ENCODE assay signal across 45 mouse cellular contexts in genomic region chr7:6388971-6389370, GRCm38 (mm10). TPM values are rescaled to one million over a fixed set of nuclear protein-coding genes. Genes with fewer than 3 reads are reported as not detected.
"Had no signal": no experiment of that assay in that cellular context is flagged by ENCODE, and none has a peak within 500 bp of the region (broad histone marks: within the 10 kb centered on the region; RNA-seq: fewer than 3 reads in every experiment).

No protein-coding gene starts in this region.

- H3K4me1 ChIP-seq: heart, embryonic 10.5 days; intestine, embryonic 15.5 days had no signal

- H3K27me3 ChIP-seq: heart, embryonic 12.5 days; heart, embryonic 13.5 days; heart, embryonic 15.5 days; hindbrain, embryonic 12.5 days; hindbrain, embryonic 13.5 days; hindbrain, embryonic 15.5 days; intestine, embryonic 15.5 days; kidney, embryonic 15.5 days had no signal

- H3K9me3 ChIP-seq: heart, embryonic 10.5 days; heart, embryonic 13.5 days; heart, embryonic 15.5 days; hindbrain, embryonic 12.5 days; hindbrain, embryonic 13.5 days; hindbrain, embryonic 15.5 days; intestine, embryonic 15.5 days; kidney, embryonic 15.5 days had no signal

- H3K27ac ChIP-seq: heart, embryonic 10.5 days; heart, embryonic 13.5 days; heart, embryonic 15.5 days; hindbrain, embryonic 10.5 days; hindbrain, embryonic 12.5 days; hindbrain, embryonic 13.5 days; hindbrain, embryonic 14.5 days; hindbrain, embryonic 15.5 days; hindbrain, postnatal 0 days; intestine, embryonic 15.5 days; kidney, embryonic 15.5 days; kidney, postnatal 0 days; layer of hippocampus, adult 2 months had no signal

- DNase-seq: heart, postnatal 10 days; heart, postnatal 14 days; heart, postnatal 36 days; heart, postnatal 4 days; kidney, adult 11 months; kidney, adult 18-20 months; kidney, adult 2 months; kidney, adult 8-10 months; kidney, adult 9 months; kidney, postnatal 10 days; kidney, postnatal 14 days; kidney, postnatal 25 days; kidney, postnatal 36 days; kidney, postnatal 4 days; layer of hippocampus, adult 9-11 months; layer of hippocampus, postnatal 36 days had no signal

- H3K9ac ChIP-seq: heart, embryonic 12.5 days; heart, embryonic 13.5 days; heart, embryonic 15.5 days; hindbrain, embryonic 12.5 days; hindbrain, embryonic 13.5 days; hindbrain, embryonic 14.5 days; hindbrain, embryonic 15.5 days; intestine, embryonic 15.5 days; kidney, embryonic 15.5 days had no signal

- H3K4me3 ChIP-seq: heart, embryonic 10.5 days; heart, embryonic 12.5 days; heart, embryonic 13.5 days; heart, embryonic 15.5 days; hindbrain, embryonic 10.5 days; hindbrain, embryonic 12.5 days; hindbrain, embryonic 13.5 days; hindbrain, embryonic 15.5 days; intestine, embryonic 15.5 days; kidney, embryonic 15.5 days; layer of hippocampus, adult 2 months had no signal

- H3K4me2 ChIP-seq: heart, embryonic 11.5 days; heart, embryonic 12.5 days; heart, embryonic 13.5 days; heart, embryonic 15.5 days; hindbrain, embryonic 12.5 days; hindbrain, embryonic 13.5 days; hindbrain, embryonic 14.5 days; hindbrain, embryonic 15.5 days; intestine, embryonic 15.5 days; kidney, embryonic 15.5 days had no signal

- ATAC-seq: hindbrain, embryonic 16.5 days; hindbrain, postnatal 0 days; inflammation-experienced regulatory T-cells, adult 6 months; intestine, embryonic 15.5 days; intestine, embryonic 16.5 days; intestine, postnatal 0 days had no signal

RNA-seq across cellular contexts. Expression of gene Smim17, which starts 9.5 kb away (rescaled TPM):
- total RNA-seq: heart, postnatal 10 days; heart, postnatal 14 days; heart, postnatal 25 days; heart, postnatal 36 days; heart, postnatal 4 days; hematopoietic stem cell, adult 5-6 weeks had no signal
- polyA plus RNA-seq: heart, embryonic 11.5 days; heart, embryonic 13.5 days; heart, embryonic 14.5 days; heart, embryonic 15.5 days; inflammation-experienced regulatory T-cells, adult 6 months; kidney, embryonic 14.5 days; kidney, embryonic 16.5 days; kidney, postnatal 0 days; large intestine, adult 2 months had no signal

RNA-seq across cellular contexts. Expression of gene Gm20715, which starts 21.1 kb away (rescaled TPM):
- total RNA-seq: heart, postnatal 10 days; heart, postnatal 14 days; heart, postnatal 25 days; heart, postnatal 36 days; heart, postnatal 4 days; hematopoietic stem cell, adult 5-6 weeks had no signal
- polyA plus RNA-seq: heart, embryonic 10.5 days; heart, embryonic 11.5 days; heart, embryonic 12.5 days; heart, embryonic 13.5 days; heart, embryonic 14.5 days; heart, embryonic 15.5 days; heart, embryonic 16.5 days; heart, postnatal 0 days; hindbrain, embryonic 10.5 days; hindbrain, embryonic 11.5 days; hindbrain, embryonic 12.5 days; hindbrain, embryonic 14.5 days; hindbrain, embryonic 16.5 days; inflammation-experienced regulatory T-cells, adult 6 months; intestine, embryonic 14.5 days; intestine, embryonic 15.5 days; intestine, embryonic 16.5 days; intestine, postnatal 0 days; kidney, adult 2 months; kidney, embryonic 14.5 days; kidney, embryonic 15.5 days; kidney, embryonic 16.5 days; kidney, postnatal 0 days; large intestine, adult 2 months had no signal

RNA-seq across cellular contexts. Expression of gene Gm3854, which starts 45.4 kb away (rescaled TPM):
- polyA plus RNA-seq: large intestine, adult 2 months had no signal
